Mouse (Mus musculus): ENCODE data around the gene Lmx1a.

DNA sequence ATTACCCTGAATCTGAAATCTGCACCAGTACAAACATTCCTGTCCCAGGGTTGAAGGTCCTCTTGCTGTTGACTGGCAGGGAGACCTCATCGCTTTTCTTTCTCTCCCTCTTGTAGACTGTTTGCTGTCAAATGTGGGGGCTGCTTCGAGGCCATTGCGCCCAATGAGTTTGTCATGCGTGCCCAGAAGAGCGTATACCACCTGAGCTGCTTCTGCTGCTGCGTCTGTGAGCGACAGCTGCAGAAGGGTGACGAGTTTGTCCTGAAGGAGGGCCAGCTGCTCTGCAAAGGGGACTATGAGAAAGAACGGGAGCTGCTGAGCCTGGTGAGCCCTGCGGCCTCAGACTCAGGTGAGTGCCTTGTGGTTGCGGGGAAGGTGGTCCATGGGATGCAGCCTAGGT is 102.2 kb downstream of the Lmx1a start:
- TF ChIP-seq POLR2A (IDR thresholded peaks at IDR 0.05; ENCODE audit: insufficient read length, low read depth) = no peak
- no peak for TF ChIP-seq E2F4 (IDR thresholded peaks at IDR 0.05; ENCODE audit: insufficient read depth)
- TF ChIP-seq USF1 (IDR thresholded peaks at IDR 0.05; ENCODE audit: low read depth) = no peak
- TF ChIP-seq MAX (IDR thresholded peaks at IDR 0.05; ENCODE audit: low read depth) = no peak
- TF ChIP-seq TCF3 (IDR thresholded peaks at IDR 0.05; ENCODE audit: insufficient read length, low read depth) = no peak
- TF ChIP-seq POLR2AphosphoS2 (IDR thresholded peaks at IDR 0.05; ENCODE audit: insufficient read length, low read depth) = no peak
